Mouse (Mus musculus) midbrain, embryonic 11.5 days (tissue): ENCODE measurements around the gene Sntb2. TPM values are rescaled to one million over a fixed set of nuclear protein-coding genes. Genes with fewer than 3 reads are reported as not detected.

ENCODE experiments used
- ATAC-seq: fragments of 200-750 bp; cut with Nextera tagmentation; 2 replicates; pipeline ENCODE4 v1.8.0; 2017; ENCODE audit warnings: moderate TSS enrichment, moderate library complexity; ENCODE audit not compliant: low FRiP score
- DNase-seq: peaks from one replicate; pipeline ENCODE4 v3.0.0; 2015; ENCODE audit warnings: low spot score; ENCODE audit errors: missing footprints
- H3K27ac ChIP-seq: fragments of 300-500 bp; sonication (generic); 2 replicates; pipeline ENCODE4 v1.5.1; 2014; ENCODE audit warnings: low read depth, low read length
- H3K27me3 ChIP-seq: fragments of 300-500 bp; sonication (generic); 2 replicates; pipeline ENCODE4 v1.6.1; 2014; ENCODE audit warnings: mild to moderate bottlenecking, low read length, moderate library complexity, mixed read lengths; ENCODE audit not compliant: control insufficient read depth, insufficient read depth
- H3K36me3 ChIP-seq: fragments of 300-500 bp; sonication (generic); 2 replicates; pipeline ENCODE4 v1.6.1; 2014; ENCODE audit warnings: mild to moderate bottlenecking, low read length, moderate library complexity, mixed read lengths; ENCODE audit not compliant: control insufficient read depth, insufficient read depth
- H3K4me1 ChIP-seq: fragments of 300-500 bp; sonication (generic); 2 replicates; pipeline ENCODE4 v1.6.1; 2014; ENCODE audit warnings: low read length; ENCODE audit not compliant: control insufficient read depth, insufficient read depth
- H3K4me2 ChIP-seq: fragments of 300-500 bp; sonication (generic); 2 replicates; pipeline ENCODE4 v1.6.1; 2014; ENCODE audit warnings: mild to moderate bottlenecking, moderate library complexity
- H3K4me3 ChIP-seq: fragments of 300-500 bp; sonication (generic); 2 replicates; pipeline ENCODE4 v1.5.1; 2014; ENCODE audit warnings: low read depth, low read length
- H3K9ac ChIP-seq: fragments of 300-500 bp; sonication (generic); 2 replicates; pipeline ENCODE4 v1.6.1; 2014; ENCODE audit warnings: low read length
- H3K9me3 ChIP-seq: fragments of 300-500 bp; sonication (generic); 2 replicates; pipeline ENCODE4 v1.6.1; 2016; ENCODE audit warnings: low read length; ENCODE audit not compliant: control insufficient read depth
- WGBS: fragments of 180-500 bp; shearing (Covaris S2); extraction: QIAGEN DNeasy Blood & Tissue Kit; methylation state at CpG from one replicate; pipeline ENCODE4 v1.1.7; 2014; 5-methylcytosine and 5-hydroxymethylcytosine counted together
- polyA plus RNA-seq: library from polyadenylated mRNA; unstranded; fragments of >200 nt; fragmentation: Nextera tagmentation; extraction: Ambion mirVana; gene quantifications from 2 replicates; pipeline ENCODE4 v1.2.1, GENCODE M21; 2014

Sntb2 gene
- polyA plus RNA-seq, 1 experiment from 2014 or later: 5.9 TPM

DNA sequence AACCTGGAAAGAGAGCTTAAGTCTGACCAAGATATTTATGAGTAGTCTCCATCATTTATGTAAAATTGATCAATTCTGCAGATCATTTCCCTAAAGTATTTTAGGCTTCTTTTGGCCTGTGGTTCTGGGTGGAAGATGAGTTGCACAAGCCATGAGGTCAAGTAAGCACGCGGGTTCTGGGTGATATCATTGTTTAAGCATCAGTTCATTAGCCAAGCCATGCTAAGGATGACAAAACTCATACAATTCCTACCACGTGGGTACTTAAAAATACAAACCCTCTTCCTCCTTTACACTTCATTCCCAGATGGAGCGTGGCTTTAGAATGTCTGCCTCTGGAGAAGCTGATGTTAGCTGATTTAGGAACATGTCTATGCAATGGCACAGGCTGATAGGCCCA lies 18.0 kb downstream of the Sntb2 start:
- Histone ChIP-seq H3K9me3 (no peaks in the 10 kb centered on the region), H3K36me3 (no peaks in the 10 kb centered on the region), H3K4me3 (no peak overlapping the region), H3K9ac (no peak overlapping the region), H3K4me1 (no peaks in the 10 kb centered on the region), H3K4me2 (no peak overlapping the region), H3K27ac (no peak overlapping the region), H3K27me3 (no peaks in the 10 kb centered on the region)
- ATAC-seq (no peak), DNase-seq (no peak)
- WGBS: 85% methylated on average over 4 of the region's 4 CpGs

DNA sequence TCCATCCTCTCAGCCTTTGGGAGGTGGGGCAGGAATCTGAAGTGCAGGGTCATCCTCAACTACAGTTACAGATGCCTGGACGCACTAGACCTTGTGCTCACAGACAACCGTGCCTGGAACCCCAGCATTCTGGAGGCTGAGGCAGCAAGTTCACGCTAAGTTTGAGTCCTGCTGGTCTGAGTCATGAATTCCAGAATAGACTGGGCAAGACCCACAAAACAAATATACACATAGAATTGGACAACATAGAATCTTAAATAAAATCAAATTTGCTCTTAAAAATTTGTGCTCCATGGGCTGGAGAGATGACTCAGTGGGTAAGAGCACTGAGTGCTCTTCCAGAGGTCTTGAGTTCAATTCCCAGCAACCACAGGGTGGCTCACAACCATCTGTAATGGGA lies 21.5 kb downstream of the Sntb2 start:
- Histone ChIP-seq H3K27ac (no peak overlapping the region), H3K9ac (no peak overlapping the region), H3K9me3 (no peaks in the 10 kb centered on the region), H3K4me2 (no peak overlapping the region), H3K4me1 (no peaks in the 10 kb centered on the region), H3K27me3 (no peaks in the 10 kb centered on the region), H3K4me3 (no peak overlapping the region), H3K36me3 (no peaks in the 10 kb centered on the region)
- 83% methylated on average over 3 of the region's 3 CpGs for WGBS
- no peak for ATAC-seq
- DNase-seq: no peak

DNA sequence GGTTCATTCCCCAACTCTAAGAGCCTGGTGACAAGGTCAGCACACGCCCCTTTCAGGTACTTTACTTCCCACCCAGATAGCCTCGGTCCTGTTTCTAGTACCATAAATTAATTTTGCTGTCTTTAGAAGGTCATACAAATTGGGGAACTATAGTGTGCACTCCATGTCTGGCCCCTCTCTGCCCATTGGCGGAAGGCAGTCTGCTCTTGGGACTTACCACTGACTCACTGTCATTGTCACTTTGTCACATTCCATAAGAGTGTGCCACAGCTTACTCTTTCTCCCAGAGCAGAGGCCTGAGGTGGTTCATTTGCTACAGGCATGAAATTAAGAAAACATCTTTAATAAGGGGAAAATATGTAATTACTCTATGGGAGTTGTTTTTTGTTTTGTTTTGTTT lies 22.7 kb downstream of the Sntb2 start:
- DNase-seq (no peak), ATAC-seq (no peak)
- Histone ChIP-seq H3K27me3 (no peaks in the 10 kb centered on the region), H3K4me1 (no peaks in the 10 kb centered on the region; the same call in 1 of the 2 replicates), H3K27ac (no peak overlapping the region), H3K36me3 (no peaks in the 10 kb centered on the region), H3K9me3 (no peaks in the 10 kb centered on the region), H3K9ac (no peak overlapping the region), H3K4me3 (no peak overlapping the region), H3K4me2 (no peak overlapping the region)
- WGBS: 92% methylated on average over 3 of the region's 3 CpGs

DNA sequence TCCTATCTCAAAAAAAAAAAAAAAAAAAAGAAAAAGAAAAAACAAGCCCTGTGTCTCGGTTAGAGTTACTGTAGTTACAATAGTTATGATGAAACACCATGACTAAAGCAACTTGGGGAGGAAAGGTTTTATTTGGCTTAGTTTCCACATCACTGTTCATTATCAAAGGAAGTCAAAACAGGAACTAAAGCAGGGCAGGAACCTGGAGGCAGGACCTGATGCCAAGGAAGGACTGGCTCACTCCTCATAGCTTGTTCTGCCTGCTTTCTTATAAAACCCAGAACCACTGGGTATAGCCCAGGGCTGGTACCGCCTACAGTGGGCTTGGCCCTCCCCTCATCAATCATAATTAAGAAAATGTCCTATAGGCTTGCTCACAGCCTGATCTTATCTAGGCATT lies 24.1 kb downstream of the Sntb2 start:
- ATAC-seq: no peak
- WGBS: 91% methylated on average over 2 of the region's 2 CpGs

DNA sequence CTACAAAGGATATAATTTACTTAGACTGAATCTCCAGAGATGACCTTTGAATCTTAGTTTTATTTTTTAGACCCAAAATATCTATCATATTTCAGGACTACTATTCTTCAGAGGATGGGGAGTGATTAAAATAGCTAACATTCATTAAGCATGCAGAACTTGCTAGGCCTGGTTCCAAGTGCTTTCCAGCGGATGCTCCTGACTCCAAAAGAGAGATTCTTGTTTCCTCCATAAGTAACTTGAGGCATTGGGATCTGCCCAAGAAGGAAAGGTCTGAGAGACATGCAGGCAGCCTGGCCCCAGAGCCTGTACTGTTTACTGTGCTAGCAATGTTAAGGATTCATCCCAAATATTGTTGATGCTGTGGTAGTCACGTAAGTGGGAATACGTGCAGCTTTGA lies 26.8 kb downstream of the Sntb2 start:
- no peaks in the 10 kb centered on the region for H3K9me3 ChIP-seq
- ATAC-seq: no peak
- H3K27me3 ChIP-seq: no peaks in the 10 kb centered on the region
- H3K27ac ChIP-seq: no peak overlapping the region
- H3K4me3 ChIP-seq: no peak overlapping the region
- no peak overlapping the region for H3K9ac ChIP-seq
- no peaks in the 10 kb centered on the region; the same call in 1 of the 2 replicates for H3K4me1 ChIP-seq
- no peaks in the 10 kb centered on the region for H3K36me3 ChIP-seq
- H3K4me2 ChIP-seq: no peak overlapping the region
- WGBS: 90% methylated on average over 3 of the region's 3 CpGs
- DNase-seq: no peak

More for the DNA sequence above, 24.1 kb downstream of the Sntb2 start:
- no peaks in the 10 kb centered on the region for H3K36me3 ChIP-seq
- H3K9me3 ChIP-seq: no peaks in the 10 kb centered on the region
- no peak overlapping the region for H3K4me3 ChIP-seq
- no peak overlapping the region for H3K4me2 ChIP-seq
- no peaks in the 10 kb centered on the region for H3K27me3 ChIP-seq
- H3K9ac ChIP-seq: no peak overlapping the region
- no peaks in the 10 kb centered on the region; the same call in 1 of the 2 replicates for H3K4me1 ChIP-seq
- DNase-seq: no peak
- no peak overlapping the region for H3K27ac ChIP-seq

DNA sequence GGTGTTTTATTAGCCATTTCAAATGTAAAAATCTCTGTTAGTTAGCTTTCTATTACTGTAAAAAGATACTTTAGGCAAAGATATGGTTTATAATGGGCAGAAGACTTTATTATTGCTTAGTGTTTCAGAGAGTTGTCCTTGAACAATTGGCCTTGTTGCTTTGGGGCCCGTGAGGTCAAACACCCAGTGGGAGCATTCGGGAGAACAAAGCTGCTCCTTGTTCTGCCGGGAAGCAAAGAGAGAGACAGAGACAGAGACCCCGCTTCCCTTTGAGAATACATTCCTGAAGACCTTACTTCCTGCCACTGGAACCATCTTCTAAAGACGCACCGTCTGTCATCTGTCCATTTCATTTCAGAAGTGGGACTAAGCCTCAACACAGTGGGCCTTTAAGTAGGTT lies 27.8 kb downstream of the Sntb2 start:
- ATAC-seq (no peak), DNase-seq (no peak)
- Histone ChIP-seq H3K4me1 (no peaks in the 10 kb centered on the region; the same call in 1 of the 2 replicates), H3K9ac (no peak overlapping the region), H3K9me3 (no peaks in the 10 kb centered on the region), H3K27ac (no peak overlapping the region), H3K27me3 (no peaks in the 10 kb centered on the region), H3K4me2 (no peak overlapping the region), H3K4me3 (no peak overlapping the region), H3K36me3 (no peaks in the 10 kb centered on the region)
- 26% methylated on average over 6 of the region's 6 CpGs for WGBS

DNA sequence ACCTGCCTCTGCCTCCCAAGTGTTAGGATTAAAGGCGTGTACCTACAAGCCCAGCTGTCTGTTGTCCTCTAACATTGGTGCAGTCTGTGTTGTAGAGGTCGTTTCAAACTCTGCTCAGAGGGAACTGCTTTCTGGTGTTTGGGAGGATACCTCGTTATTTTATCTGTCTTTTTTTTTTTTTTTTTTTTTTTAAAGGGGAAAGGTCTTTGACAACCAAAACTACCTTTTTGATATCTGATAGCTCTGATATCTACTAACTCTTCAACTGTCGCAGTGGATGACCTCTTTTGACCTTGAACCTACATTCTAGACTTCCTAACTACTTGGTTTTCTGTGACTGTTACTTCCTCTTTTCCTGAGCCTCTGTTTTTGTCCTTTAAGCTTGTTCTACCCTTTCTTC lies 29.0 kb downstream of the Sntb2 start:
- Histone ChIP-seq H3K9me3 (no peaks in the 10 kb centered on the region), H3K4me1 (no peaks in the 10 kb centered on the region; the same call in 1 of the 2 replicates), H3K4me2 (no peak overlapping the region), H3K9ac (no peak overlapping the region), H3K27me3 (no peaks in the 10 kb centered on the region), H3K36me3 (no peaks in the 10 kb centered on the region), H3K27ac (no peak overlapping the region), H3K4me3 (no peak overlapping the region)
- no peak for DNase-seq
- ATAC-seq: no peak
- WGBS: 84% methylated on average over 4 of the region's 4 CpGs

DNA sequence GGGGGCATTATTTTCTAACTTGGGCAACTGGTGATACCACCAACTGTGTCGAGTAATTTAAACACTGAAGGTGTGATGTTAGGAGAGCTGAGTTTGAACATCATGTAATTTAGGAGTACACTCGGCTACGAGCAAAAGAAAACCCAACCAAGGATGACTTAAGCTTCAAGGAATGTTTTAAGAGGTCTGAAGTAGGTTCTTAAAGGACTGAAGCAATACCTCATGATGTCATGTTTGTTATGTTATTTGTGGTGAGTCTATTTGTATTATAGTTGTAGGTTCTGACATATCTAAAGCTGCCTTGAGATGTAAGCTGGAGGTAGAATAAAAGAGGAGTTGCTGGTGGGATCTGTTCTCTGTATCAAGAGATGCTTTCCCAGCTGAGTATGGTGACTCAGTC lies 34.4 kb downstream of the Sntb2 start:
- H3K9ac ChIP-seq: no peak overlapping the region
- H3K4me3 ChIP-seq: no peak overlapping the region
- H3K27me3 ChIP-seq: no peaks in the 10 kb centered on the region
- H3K36me3 ChIP-seq: no peaks in the 10 kb centered on the region
- ATAC-seq (no peak), DNase-seq (no peak)
- H3K4me2 ChIP-seq: no peak overlapping the region
- H3K9me3 ChIP-seq: no peaks in the 10 kb centered on the region
- no peaks in the 10 kb centered on the region for H3K4me1 ChIP-seq
- no peak overlapping the region for H3K27ac ChIP-seq
- WGBS: 93% methylated on average over 3 of the region's 3 CpGs

DNA sequence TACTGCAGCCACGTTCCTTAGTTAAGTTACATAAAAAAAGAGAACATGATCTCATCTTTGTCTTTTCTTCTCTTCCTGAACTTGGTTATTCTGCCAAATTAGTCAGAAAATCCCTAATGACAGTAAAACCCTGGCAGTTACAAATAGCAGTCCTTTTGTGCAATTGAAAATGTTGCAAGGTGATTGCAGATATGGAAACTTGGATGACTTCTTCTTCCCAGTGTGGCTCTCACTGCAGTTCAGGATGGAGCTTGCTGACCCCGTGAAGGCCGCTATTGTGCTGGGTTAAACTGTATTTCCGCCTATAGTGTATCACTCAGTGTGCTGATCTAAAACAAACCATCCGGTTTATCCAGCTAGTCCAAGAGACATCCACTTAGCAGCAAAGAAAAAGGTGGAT lies 36.4 kb downstream of the Sntb2 start:
- H3K36me3 ChIP-seq: no peaks in the 10 kb centered on the region
- DNase-seq: no peak
- H3K27ac ChIP-seq: no peak overlapping the region
- no peaks in the 10 kb centered on the region for H3K9me3 ChIP-seq
- H3K4me3 ChIP-seq: no peak overlapping the region
- 88% methylated on average over 5 of the region's 5 CpGs for WGBS
- no peak overlapping the region for H3K4me2 ChIP-seq
- no peak for ATAC-seq
- no peak overlapping the region for H3K9ac ChIP-seq
- no peaks in the 10 kb centered on the region for H3K4me1 ChIP-seq
- no peaks in the 10 kb centered on the region for H3K27me3 ChIP-seq
